Mouse (Mus musculus) heart, adult 2 months (tissue): ENCODE results near the gene Pde4c.

ENCODE experiments used
- CTCF ChIP-seq: fragments of 200-600 bp; IDR thresholded peaks from 2 replicates; pipeline ENCODE4 v1.8.1; 2022; ENCODE audit warnings: antibody characterized with exemption, mild to moderate bottlenecking, moderate library complexity
- EP300 ChIP-seq: fragments of 200-500 bp; IDR thresholded peaks from 2 replicates; pipeline ENCODE4 v1.6.1; 2011; ENCODE audit warnings: low read depth, low read length, control low read depth; ENCODE audit not compliant: insufficient read depth
- POLR2A ChIP-seq: fragments of 200-500 bp; IDR thresholded peaks from 2 replicates; pipeline ENCODE4 v1.6.1; 2011; ENCODE audit warnings: mild to moderate bottlenecking, low read depth, low read length, control low read depth; ENCODE audit not compliant: insufficient read depth

GRCm38 (mm10) chr8:70770748-70771147, 47.2 kb downstream of the Pde4c start:
- TF ChIP-seq CTCF (no peak), POLR2A (no peak), EP300 (no peak)
